8 mouse cellular contexts compared by ENCODE assay signal in the genomic region with DNA sequence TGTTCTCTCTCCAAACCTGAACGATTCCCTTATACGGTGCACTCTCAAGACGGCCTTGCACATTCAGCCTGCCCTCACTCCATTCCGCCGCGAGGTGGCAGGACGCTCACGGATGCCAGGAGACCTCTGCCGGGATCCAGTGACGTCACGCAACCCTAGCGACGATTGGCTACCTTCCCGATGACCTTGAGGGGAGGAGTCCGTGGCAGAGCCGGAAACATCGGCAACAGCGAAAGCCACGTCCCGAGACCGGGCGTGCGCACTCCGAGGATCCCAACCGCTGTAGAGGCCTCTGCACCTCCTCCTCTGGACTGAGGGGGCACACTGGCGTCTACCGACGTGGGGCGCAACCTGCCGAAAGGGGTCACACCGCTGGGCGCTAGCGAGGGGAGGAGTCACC. TPM values are rescaled to one million over a fixed set of nuclear protein-coding genes. Genes with fewer than 3 reads are reported as not detected.
DNase-seq lines count a peak whose midpoint lies in the region; ATAC-seq and TF ChIP-seq lines count a peak whose summit lies in the region.

No protein-coding gene starts in this region.

- TF ChIP-seq EP300 in liver, embryonic 14.5 days (IDR thresholded peaks at IDR 0.05; ENCODE audit: low read depth): no peak
- TF ChIP-seq EP300 in stomach, postnatal 0 days (optimal IDR thresholded peaks at IDR 0.05): no peak

- H3K9ac ChIP-seq in heart, embryonic 15.5 days: peak overlapping the region; percentile 99
- peak overlapping the region; percentile 41 for H3K9ac ChIP-seq in liver, embryonic 14.5 days (replicated peaks)
- peak overlapping the region; percentile 78 for H3K9ac ChIP-seq in neural tube, embryonic 11.5 days (ENCODE audit: low read length)
- peak overlapping the region; percentile 95 for H3K9ac ChIP-seq in stomach, postnatal 0 days (ENCODE audit: low read length)

- ATAC-seq in heart, embryonic 15.5 days (replicated peaks; ENCODE audit: insufficient number of reproducible peaks, insufficient read depth, low FRiP score, low read depth): peak; percentile 95
- peak; percentile 89 for ATAC-seq in liver, embryonic 14.5 days (ENCODE audit: insufficient read depth)
- peak; percentile 91 for ATAC-seq in neural tube, embryonic 11.5 days (ENCODE audit: insufficient read depth, low FRiP score, low TSS enrichment)
- peak; percentile 95 for ATAC-seq in stomach, postnatal 0 days (ENCODE audit: low FRiP score, low TSS enrichment)

- peak; percentile 99 for TF ChIP-seq CTCF in liver, embryonic 14.5 days (IDR thresholded peaks at IDR 0.05; ENCODE audit: low read depth)
- peak; percentile 97 for TF ChIP-seq CTCF in stomach, postnatal 0 days (IDR thresholded peaks at IDR 0.05; ENCODE audit: low read depth)

- under 1% methylated on average over 33 of the region's 33 CpGs for WGBS in forebrain, embryonic 10.5 days
- under 1% methylated on average over 33 of the region's 33 CpGs for WGBS in heart, embryonic 15.5 days
- under 1% methylated on average over 33 of the region's 33 CpGs for WGBS in liver, embryonic 14.5 days (ENCODE audit: insufficient replicate concordance)
- WGBS in neural tube, embryonic 11.5 days: under 1% methylated on average over 33 of the region's 33 CpGs
- under 1% methylated on average over 32 of the region's 33 CpGs for WGBS in stomach, postnatal 0 days

- peaks cover 23% of the 10 kb centered on the region for H3K36me3 ChIP-seq in forebrain, embryonic 10.5 days (replicated peaks)
- peaks cover 22% of the 10 kb centered on the region for H3K36me3 ChIP-seq in heart, embryonic 15.5 days
- no peaks in the 10 kb centered on the region for H3K36me3 ChIP-seq in liver, embryonic 14.5 days (replicated peaks; ENCODE audit: control insufficient read depth, insufficient read depth, low read depth)
- peaks cover 4% of the 10 kb centered on the region for H3K36me3 ChIP-seq in neural tube, embryonic 11.5 days (ENCODE audit: control insufficient read depth, insufficient read depth, low read length)
- H3K36me3 ChIP-seq in stomach, postnatal 0 days (ENCODE audit: control insufficient read depth, insufficient read depth, low read length): peaks cover 15% of the 10 kb centered on the region

- peaks cover 11% of the 10 kb centered on the region; the same call in 1 of the 2 replicates for H3K27me3 ChIP-seq in forebrain, embryonic 10.5 days (ENCODE audit: poor library complexity, severe bottlenecking)
- no peaks in the 10 kb centered on the region for H3K27me3 ChIP-seq in heart, embryonic 15.5 days
- H3K27me3 ChIP-seq in liver, embryonic 14.5 days (ENCODE audit: control insufficient read depth, insufficient read depth, low read length): peaks cover 10% of the 10 kb centered on the region
- no peaks in the 10 kb centered on the region for H3K27me3 ChIP-seq in neural tube, embryonic 11.5 days (ENCODE audit: control insufficient read depth, insufficient read depth, low read length)
- no peaks in the 10 kb centered on the region for H3K27me3 ChIP-seq in stomach, postnatal 0 days (ENCODE audit: control insufficient read depth, insufficient read depth, low read length)

- peaks cover 27% of the 10 kb centered on the region for H3K4me1 ChIP-seq in forebrain, embryonic 10.5 days
- peaks cover 14% of the 10 kb centered on the region for H3K4me1 ChIP-seq in heart, embryonic 15.5 days (replicated peaks)
- 0 out of 4 replicates have a peak, but pooled peaks cover 0 to 2% of the 10 kb centered on the region in 2 experiments for H3K4me1 ChIP-seq in liver, embryonic 14.5 days (replicated peaks; ENCODE audit: control insufficient read depth in 2 of 2, insufficient read depth in 2 of 2, low read length in 1 of 2)
- H3K4me1 ChIP-seq in neural tube, embryonic 11.5 days (ENCODE audit: control insufficient read depth, insufficient read depth, low read length): peaks cover 8% of the 10 kb centered on the region
- H3K4me1 ChIP-seq in stomach, postnatal 0 days (replicated peaks; ENCODE audit: control insufficient read depth, insufficient read depth): peaks cover 4% of the 10 kb centered on the region; the same call in 1 of the 2 replicates

- peak overlapping the region; percentile 97 for H3K4me2 ChIP-seq in heart, embryonic 15.5 days
- peak overlapping the region; percentile 94 for H3K4me2 ChIP-seq in liver, embryonic 14.5 days (ENCODE audit: low read depth)
- peak overlapping the region; percentile 95 for H3K4me2 ChIP-seq in neural tube, embryonic 11.5 days (ENCODE audit: low read depth)
- H3K4me2 ChIP-seq in stomach, postnatal 0 days (replicated peaks; ENCODE audit: low read depth): peak overlapping the region; percentile 92

- no peaks in the 10 kb centered on the region for H3K9me3 ChIP-seq in forebrain, embryonic 10.5 days
- no peaks in the 10 kb centered on the region for H3K9me3 ChIP-seq in heart, embryonic 15.5 days (replicated peaks)
- no peaks in the 10 kb centered on the region for H3K9me3 ChIP-seq in liver, embryonic 14.5 days (ENCODE audit: control insufficient read depth, low read length)
- no peaks in the 10 kb centered on the region for H3K9me3 ChIP-seq in neural tube, embryonic 11.5 days (ENCODE audit: control insufficient read depth, low read length)
- H3K9me3 ChIP-seq in stomach, postnatal 0 days (ENCODE audit: control insufficient read depth, low read length): no peaks in the 10 kb centered on the region

- peak overlapping the region; percentile 92 for H3K4me3 ChIP-seq in forebrain, embryonic 10.5 days
- peak overlapping the region; percentile 93 for H3K4me3 ChIP-seq in heart, embryonic 15.5 days
- peak overlapping the region; percentile 58 to 69 for H3K4me3 ChIP-seq in liver, embryonic 14.5 days (ENCODE audit: insufficient read depth in 1 of 2, low read depth in 2 of 2, low read length in 2 of 2)
- peak overlapping the region; percentile 78 for H3K4me3 ChIP-seq in neural tube, embryonic 11.5 days (ENCODE audit: low read depth, low read length)
- H3K4me3 ChIP-seq in stomach, postnatal 0 days (ENCODE audit: low read depth, low read length): peak overlapping the region; percentile 92

- H3K27ac ChIP-seq in forebrain, embryonic 10.5 days: peak overlapping the region; percentile 94
- peak overlapping the region; percentile 93 for H3K27ac ChIP-seq in heart, embryonic 15.5 days
- H3K27ac ChIP-seq in liver, embryonic 14.5 days: peak overlapping the region; percentile 4; the same call in 1 of the 2 replicates
- peak overlapping the region; percentile 79 for H3K27ac ChIP-seq in neural tube, embryonic 11.5 days (ENCODE audit: low read depth, low read length)
- H3K27ac ChIP-seq in stomach, postnatal 0 days (replicated peaks): peak overlapping the region; percentile 96

- DNase-seq in CD8-positive naive resting alpha-beta T cell, adult 2 months (ENCODE audit: low read depth in 2 of 2, low spot score in 2 of 2): peak; percentile 98 to 99
- DNase-seq in c-Kit-positive CD71-negative TER-119-negative erythroid progenitor cells, embryonic 14.5 days (ENCODE audit: low read depth): peak; percentile 99
- peak; percentile 99 for DNase-seq in forebrain, embryonic 10.5 days (ENCODE audit: extremely low spot score, low spot score)
- peak; percentile 99 to 100 for DNase-seq in kidney, postnatal 25 days
- peak; percentile 96 to 97 (median 96) for DNase-seq in liver, embryonic 14.5 days (ENCODE audit: low read depth in 3 of 3, low spot score in 3 of 3)
- peak; percentile 99 for DNase-seq in neural tube, embryonic 11.5 days (ENCODE audit: low spot score)
- peak; percentile 99 for DNase-seq in stomach, postnatal 0 days (ENCODE audit: low spot score)

RNA-seq across cellular contexts. Expression of a gene that starts 0.3 kb away (rescaled TPM):
- polyA plus RNA-seq in forebrain, embryonic 10.5 days (2016; fragmentation: Nextera tagmentation; extraction: Ambion mirVana): 3.2 and 3.5 TPM in 2 replicates
- polyA plus RNA-seq in heart, embryonic 15.5 days (2015; fragmentation: Nextera tagmentation; extraction: Ambion mirVana): 3.1 and 5.8 TPM in 2 replicates
- polyA plus RNA-seq in liver, embryonic 14.5 days (2012; rRNA removed): 3.3 and 4.0 TPM in 2 replicates
- polyA plus RNA-seq in liver, embryonic 14.5 days (2014; fragmentation: Nextera tagmentation; extraction: Ambion mirVana): 0.65 and 1.2 TPM in 2 replicates
- polyA plus RNA-seq in neural tube, embryonic 11.5 days (2014; fragmentation: Nextera tagmentation; extraction: Ambion mirVana): 8.6 and 9.5 TPM in 2 replicates
- 4.7 TPM in 2 replicates for polyA plus RNA-seq in stomach, postnatal 0 days (2015; fragmentation: Nextera tagmentation; extraction: Ambion mirVana)

RNA-seq across cellular contexts. Expression of a gene that starts 12.4 kb away (rescaled TPM):
- 2.3 and 2.4 TPM in 2 replicates for polyA plus RNA-seq in forebrain, embryonic 10.5 days (2016; fragmentation: Nextera tagmentation; extraction: Ambion mirVana)
- polyA plus RNA-seq in heart, embryonic 15.5 days (2015; fragmentation: Nextera tagmentation; extraction: Ambion mirVana): 2.1 and 5.2 TPM in 2 replicates
- 0.11 and 0.31 TPM in 2 replicates for polyA plus RNA-seq in liver, embryonic 14.5 days (2012; rRNA removed)
- polyA plus RNA-seq in liver, embryonic 14.5 days (2014; fragmentation: Nextera tagmentation; extraction: Ambion mirVana): 0.74 and 0.95 TPM in 2 replicates
- 2.1 and 2.8 TPM in 2 replicates for polyA plus RNA-seq in neural tube, embryonic 11.5 days (2014; fragmentation: Nextera tagmentation; extraction: Ambion mirVana)
- polyA plus RNA-seq in stomach, postnatal 0 days (2015; fragmentation: Nextera tagmentation; extraction: Ambion mirVana): 2.8 and 3.2 TPM in 2 replicates

RNA-seq across cellular contexts. Expression of a gene that starts 13.1 kb away (rescaled TPM):
- polyA plus RNA-seq in forebrain, embryonic 10.5 days (2016; fragmentation: Nextera tagmentation; extraction: Ambion mirVana): 0.10 and 0.17 TPM in 2 replicates
- 0.16 and 0.18 TPM in 2 replicates for polyA plus RNA-seq in heart, embryonic 15.5 days (2015; fragmentation: Nextera tagmentation; extraction: Ambion mirVana)
- polyA plus RNA-seq in liver, embryonic 14.5 days (2012; rRNA removed): not detected in 2 replicates
- not detected in 2 replicates for polyA plus RNA-seq in liver, embryonic 14.5 days (2014; fragmentation: Nextera tagmentation; extraction: Ambion mirVana)
- 0.20 TPM in 1 of 2 replicates, not detected in the other for polyA plus RNA-seq in neural tube, embryonic 11.5 days (2014; fragmentation: Nextera tagmentation; extraction: Ambion mirVana)
- polyA plus RNA-seq in stomach, postnatal 0 days (2015; fragmentation: Nextera tagmentation; extraction: Ambion mirVana): 0.12 and 0.27 TPM in 2 replicates

RNA-seq across cellular contexts. Expression of a gene that starts 41.5 kb away (rescaled TPM):
- polyA plus RNA-seq in forebrain, embryonic 10.5 days (2016; fragmentation: Nextera tagmentation; extraction: Ambion mirVana): not detected in 2 replicates
- polyA plus RNA-seq in heart, embryonic 15.5 days (2015; fragmentation: Nextera tagmentation; extraction: Ambion mirVana): 0.10 and 1.4 TPM in 2 replicates
- polyA plus RNA-seq in liver, embryonic 14.5 days (2012; rRNA removed): 0.04 TPM in 1 of 2 replicates, not detected in the other
- polyA plus RNA-seq in liver, embryonic 14.5 days (2014; fragmentation: Nextera tagmentation; extraction: Ambion mirVana): not detected in 2 replicates
- not detected in 2 replicates for polyA plus RNA-seq in neural tube, embryonic 11.5 days (2014; fragmentation: Nextera tagmentation; extraction: Ambion mirVana)
- polyA plus RNA-seq in stomach, postnatal 0 days (2015; fragmentation: Nextera tagmentation; extraction: Ambion mirVana): not detected in 2 replicates

RNA-seq across cellular contexts. Expression of a gene that starts 50.7 kb away (rescaled TPM):
- polyA plus RNA-seq in forebrain, embryonic 10.5 days (2016; fragmentation: Nextera tagmentation; extraction: Ambion mirVana): 42.2 and 43.9 TPM in 2 replicates
- polyA plus RNA-seq in heart, embryonic 15.5 days (2015; fragmentation: Nextera tagmentation; extraction: Ambion mirVana): 71.4 and 74.5 TPM in 2 replicates
- 11.8 and 27.6 TPM in 2 replicates for polyA plus RNA-seq in liver, embryonic 14.5 days (2012; rRNA removed)
- polyA plus RNA-seq in liver, embryonic 14.5 days (2014; fragmentation: Nextera tagmentation; extraction: Ambion mirVana): 32.1 and 36.7 TPM in 2 replicates
- polyA plus RNA-seq in neural tube, embryonic 11.5 days (2014; fragmentation: Nextera tagmentation; extraction: Ambion mirVana): 46.6 and 55.9 TPM in 2 replicates
- polyA plus RNA-seq in stomach, postnatal 0 days (2015; fragmentation: Nextera tagmentation; extraction: Ambion mirVana): 118 and 120 TPM in 2 replicates

Comparison
In these comparisons a context has a peak if more than half of its experiments do, and no peak if none do; other contexts are left out.
1. Peak in every context shown above with its lines: DNase-seq, ATAC-seq, H3K4me3 ChIP-seq and H3K27ac ChIP-seq.
2. H3K27ac ChIP-seq: peak in every context shown above with its lines; median percentile 96 in stomach, postnatal 0 days; 94 in forebrain, embryonic 10.5 days; 93 in heart, embryonic 15.5 days; 79 in neural tube, embryonic 11.5 days; 4 in liver, embryonic 14.5 days.
3. H3K9ac ChIP-seq: peak in every context shown above with its lines; median percentile 99 in heart, embryonic 15.5 days; 95 in stomach, postnatal 0 days; 78 in neural tube, embryonic 11.5 days; 41 in liver, embryonic 14.5 days.